Mouse (Mus musculus) CH12.LX (cell line): ENCODE data around the gene Atp2c2. TPM values are rescaled to one million over a fixed set of nuclear protein-coding genes. Genes with fewer than 3 reads are reported as not detected.

ENCODE experiments used
- DNase-seq: peaks from one replicate; pipeline ENCODE4 v3.0.0-alpha.2; 2013; ENCODE audit errors: extremely low read depth
- H3K27ac ChIP-seq: 2 replicates; pipeline ENCODE4 v1.5.1; 2012; ENCODE audit warnings: low read depth, mild to moderate bottlenecking, control low read depth, moderate library complexity; ENCODE audit not compliant: insufficient read depth
- H3K27me3 ChIP-seq: replicated peaks from 2 replicates; pipeline ENCODE3; 2012; ENCODE audit warnings: inconsistent platforms
- H3K36me3 ChIP-seq, 2 experiments: replicated peaks in 1 of 2; 2 replicates each; pipeline versions ENCODE3 to v1.6.1; 2012; ENCODE audit warnings: inconsistent platforms in 1 of 2, low read length in 1 of 2, mild to moderate bottlenecking in 1 of 2, mixed read lengths in 1 of 2, moderate library complexity in 1 of 2; ENCODE audit not compliant: control insufficient read depth in 1 of 2, insufficient read depth in 1 of 2
- H3K4me1 ChIP-seq, 2 experiments: 2 replicates each; pipeline ENCODE4 v1.6.1; 2012; ENCODE audit warnings: inconsistent platforms in 1 of 2, moderate library complexity in 1 of 2; ENCODE audit not compliant: insufficient read depth in 2 of 2, control insufficient read depth in 1 of 2
- H3K4me2 ChIP-seq: 2 replicates; pipeline ENCODE4 v1.6.1; 2012; ENCODE audit warnings: low read depth, mild to moderate bottlenecking, control low read depth; ENCODE audit not compliant: poor library complexity, insufficient read depth, severe bottlenecking
- H3K4me3 ChIP-seq, 3 experiments: fragments of 150-350 bp in 1 of 3; sonication (generic) in 1 of 3; replicated peaks in 1 of 3; 2 replicates each; pipeline versions ENCODE3 to v1.5.1; 2011 to 2012; ENCODE audit warnings: low read depth in 2 of 3, low read length in 2 of 3, mild to moderate bottlenecking in 2 of 3, moderate library complexity in 2 of 3, control low read depth in 1 of 3, improper control_type of control experiment in 1 of 3, inconsistent platforms in 1 of 3, mixed read lengths in 1 of 3; ENCODE audit not compliant: poor library complexity in 1 of 3
- H3K79me2 ChIP-seq: replicated peaks from 2 replicates; pipeline ENCODE4 v1.6.1; 2012; ENCODE audit warnings: mild to moderate bottlenecking, moderate library complexity; ENCODE audit not compliant: control insufficient read depth, poor library complexity, insufficient read depth, severe bottlenecking; ENCODE audit errors: extremely low read depth
- H3K9ac ChIP-seq: 2 replicates; pipeline ENCODE4 v1.6.1; 2012; ENCODE audit warnings: low read depth, mild to moderate bottlenecking, control low read depth, moderate library complexity; ENCODE audit not compliant: insufficient read depth
- H3K9me3 ChIP-seq: replicated peaks from 2 replicates; pipeline ENCODE3; 2012; ENCODE audit warnings: low read length, inconsistent platforms, mixed read lengths
- CHD1 ChIP-seq: IDR thresholded peaks from 2 replicates; pipeline ENCODE4 v1.6.1; 2012; ENCODE audit warnings: low read depth, low read length, improper control_type of control experiment, inconsistent platforms
- CHD2 ChIP-seq: IDR thresholded peaks from 2 replicates; pipeline ENCODE4 v1.6.1; 2011; ENCODE audit warnings: low read length, improper control_type of control experiment
- CTCF ChIP-seq, 2 experiments: IDR thresholded peaks in 1 of 2; conservative IDR thresholded peaks in 1 of 2; 2 replicates each; pipeline ENCODE4 v1.5.1; 2011 to 2012; ENCODE audit warnings: low read depth in 2 of 2, low read length in 2 of 2, improper control_type of control experiment in 1 of 2, inconsistent platforms in 1 of 2, mild to moderate bottlenecking in 1 of 2, moderate library complexity in 1 of 2
- E2F4 ChIP-seq: IDR thresholded peaks from 2 replicates; pipeline ENCODE4 v1.6.1; 2011; ENCODE audit warnings: low read depth, low read length, improper control_type of control experiment; ENCODE audit not compliant: insufficient replicate concordance
- EP300 ChIP-seq: IDR thresholded peaks from 2 replicates; pipeline ENCODE4 v1.6.1; 2011; ENCODE audit warnings: low read length, improper control_type of control experiment
- ETS1 ChIP-seq: conservative IDR thresholded peaks from 2 replicates; pipeline ENCODE4 v1.6.1; 2012; ENCODE audit warnings: low read depth, mild to moderate bottlenecking, inconsistent platforms, low read length, improper control_type of control experiment, moderate library complexity
- HCFC1 ChIP-seq: IDR thresholded peaks from 2 replicates; pipeline ENCODE4 v1.6.1; 2012; ENCODE audit warnings: low read depth, mild to moderate bottlenecking, inconsistent platforms, low read length, improper control_type of control experiment
- MEF2A ChIP-seq: IDR thresholded peaks from 2 replicates; pipeline ENCODE4 v1.6.1; 2014; ENCODE audit warnings: low read depth, mild to moderate bottlenecking, inconsistent platforms, low read length, improper control_type of control experiment, borderline replicate concordance
- RAD21 ChIP-seq: IDR thresholded peaks from 2 replicates; pipeline ENCODE4 v1.6.1; 2011; ENCODE audit warnings: low read depth, mild to moderate bottlenecking, low read length, improper control_type of control experiment, moderate library complexity
- UBTF ChIP-seq: IDR thresholded peaks from 2 replicates; pipeline ENCODE4 v1.6.1; 2012; ENCODE audit warnings: low read depth, mild to moderate bottlenecking, inconsistent platforms, low read length, improper control_type of control experiment, moderate library complexity
- USF1 ChIP-seq: IDR thresholded peaks from 2 replicates; pipeline ENCODE4 v1.6.1; 2014; ENCODE audit warnings: low read depth, mild to moderate bottlenecking, inconsistent platforms, low read length, improper control_type of control experiment
- ZNF384 ChIP-seq: IDR thresholded peaks from 2 replicates; pipeline ENCODE4 v1.6.1; 2012; ENCODE audit warnings: low read depth, low read length, improper control_type of control experiment, inconsistent platforms
- dilution Hi-C: fragments of 300-500 bp; cut with MboI; formaldehyde crosslinking; loops from 2 replicates; pipeline ENCODE4 v1.14.3; 2020; ENCODE audit warnings: low sequenced_read_pairs; ENCODE audit not compliant: extremely low pct_unique_long_range_greater_than_20kb, extremely low pct_ligation_motif_present
- in situ Hi-C: fragments of 300-500 bp; cut with MboI; formaldehyde crosslinking; loops from 3 replicates; pipeline ENCODE4 v1.14.3; 2019; ENCODE audit warnings: low sequenced_read_pairs, low pct_ligation_motif_present, low pct_unique_long_range_greater_than_20kb, mixed read lengths
- polyA plus RNA-seq: library from polyadenylated mRNA; unstranded; fragments of >175 nt; gene quantifications from 2 replicates; pipeline ENCODE4 v1.2.1, GENCODE M21; 2012; ENCODE audit warnings: low read depth; ENCODE audit not compliant: insufficient read length
- total RNA-seq, 2 experiments: library from RNA; depleted of rRNA; stranded (reverse); fragments of 300-350 nt in 1 of 2; fragments of >200 nt in 1 of 2; gene quantifications; 2 replicates each; pipeline ENCODE4 v1.2.3; 2012 to 2014

The Atp2c2 gene
- total and polyA plus RNA-seq, 3 experiments, result not detected

DNA sequence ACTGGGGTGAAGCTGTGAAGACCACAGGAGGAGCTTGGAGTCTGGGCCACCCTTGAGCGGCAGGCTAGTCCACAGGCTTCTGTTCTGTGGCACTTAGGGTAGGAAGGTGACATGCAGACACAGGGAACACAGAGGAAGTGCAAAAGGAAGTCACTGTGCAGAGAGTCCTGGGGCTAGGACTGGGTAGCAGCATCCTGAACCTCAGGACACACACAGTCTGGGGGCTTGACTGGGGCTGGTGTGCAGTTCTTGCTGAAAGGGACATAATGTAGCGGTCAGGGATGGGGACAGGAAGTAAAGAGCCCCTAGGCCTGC lies 56.3 kb downstream of the Atp2c2 start:
- Histone ChIP-seq H3K9ac (no peak overlapping the region), H3K4me2 (no peak overlapping the region), H3K36me3 (peaks cover 0 to 11% of the 10 kb centered on the region in 2 experiments), H3K79me2 (no peaks in the 10 kb centered on the region), H3K4me1 (peaks cover 12% of the 10 kb centered on the region in 2 experiments), H3K27ac (no peak overlapping the region), H3K27me3 (peaks cover 33% of the 10 kb centered on the region), H3K4me3 (no peak overlapping the region), H3K9me3 (no peaks in the 10 kb centered on the region)
- in situ Hi-C loops, result no loop called here
- DNase-seq, result no peak
- no peak for TF ChIP-seq ZNF384
- no peak for TF ChIP-seq CHD2
- no peak for TF ChIP-seq ETS1
- TF ChIP-seq UBTF, result no peak
- dilution Hi-C loops, result no loop called here

DNA sequence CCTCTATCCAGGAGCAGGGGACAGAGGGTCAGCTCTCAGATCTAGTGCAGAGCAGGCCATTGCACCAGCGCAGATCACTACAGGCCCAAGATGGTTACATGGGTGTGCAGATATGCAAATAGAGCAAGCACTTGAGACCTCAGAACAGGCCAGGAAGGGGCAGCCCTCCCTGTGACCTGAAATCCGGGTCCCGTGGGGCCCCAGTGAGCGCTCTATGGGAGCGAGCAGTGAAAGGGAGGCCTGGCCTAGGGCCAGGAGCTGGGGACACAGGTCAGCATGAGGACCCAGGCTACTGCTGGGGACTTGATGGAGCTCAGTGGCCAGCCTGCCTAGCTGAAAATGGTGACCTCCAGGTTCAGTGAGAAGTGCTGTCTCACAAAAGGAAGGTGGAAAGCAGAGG lies 56.7 kb downstream of the Atp2c2 start:
- Histone ChIP-seq H3K79me2 (no peaks in the 10 kb centered on the region), H3K4me2 (no peak overlapping the region)
- TF ChIP-seq CHD1 (no peak), EP300 (no peak), E2F4 (no peak), CTCF (conservative IDR thresholded peaks at IDR 0.05 in 1 of 2, IDR thresholded peaks at IDR 0.05 in 1 of 2; ENCODE audit: low read depth in 2 of 2, low read length in 2 of 2) (no peak), USF1 (no peak)
- TF ChIP-seq, all 38 proteins: peak for 0
- H3K4me3 ChIP-seq, result no peak overlapping the region
- dilution Hi-C loops (no loop called here), in situ Hi-C loops (no loop called here)
- H3K36me3 ChIP-seq, result peaks cover 0 to 16% of the 10 kb centered on the region in 2 experiments
- H3K9ac ChIP-seq, result no peak overlapping the region
- no peak for DNase-seq
- peaks cover 12% of the 10 kb centered on the region in 2 experiments for H3K4me1 ChIP-seq
- H3K9me3 ChIP-seq, result no peaks in the 10 kb centered on the region
- no peak overlapping the region for H3K27ac ChIP-seq
- peaks cover 31% of the 10 kb centered on the region for H3K27me3 ChIP-seq

DNA sequence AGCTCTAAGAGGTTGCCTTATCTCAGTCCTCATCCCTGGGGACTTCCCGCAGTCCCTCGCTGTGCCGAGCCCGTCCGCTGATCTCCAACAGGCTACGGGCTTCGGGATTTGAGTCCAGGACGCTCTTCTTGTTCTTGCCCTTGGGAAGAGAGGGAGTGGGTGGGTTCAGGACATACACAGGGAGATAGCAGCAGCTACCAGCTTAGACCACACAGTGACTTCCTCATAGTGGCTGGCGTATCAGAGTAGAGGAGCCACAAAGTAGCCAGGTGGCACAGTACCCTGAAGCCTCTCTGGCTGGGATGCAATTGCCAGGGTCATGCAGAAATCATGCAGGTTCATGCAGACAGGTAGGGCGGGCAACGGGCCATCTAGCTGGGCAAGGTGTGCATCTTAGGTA lies 61.9 kb downstream of the Atp2c2 start:
- H3K36me3 ChIP-seq, result peaks cover 14 to 58% of the 10 kb centered on the region in 2 experiments
- DNase-seq, result no peak
- no peaks in the 10 kb centered on the region for H3K9me3 ChIP-seq
- no peaks in the 10 kb centered on the region for H3K79me2 ChIP-seq
- dilution Hi-C loops, result no loop called here
- in situ Hi-C loops, result no loop called here
- H3K4me2 ChIP-seq, result no peak overlapping the region
- H3K4me3 ChIP-seq, result no peak overlapping the region
- H3K9ac ChIP-seq, result no peak overlapping the region
- no peaks in the 10 kb centered on the region for H3K27me3 ChIP-seq
- TF ChIP-seq USF1, result no peak
- no peak for TF ChIP-seq HCFC1
- TF ChIP-seq RAD21, result no peak
- TF ChIP-seq MEF2A, result no peak
- no peak overlapping the region for H3K27ac ChIP-seq
- H3K4me1 ChIP-seq, result peaks cover 0 to under 1% of the 10 kb centered on the region in 2 experiments; a peak in 1 of 4 replicates
